Mouse (Mus musculus) heart, adult 2 months (tissue): ENCODE measurements at regions not wholly inside any gene's neighbourhood (a gene's known extent, or its start where the extent isn't known, plus 50 kb on each side); places are given as distances from the start of the nearest gene placed in this dataset.
A peak's percentile ranks its signal among the peaks of the same experiment; 100 is the strongest.

Experiments
- DNase-seq, 2 experiments: peaks; one replicate each; pipeline ENCODE4 v3.0.0; 2021
- H3K27ac ChIP-seq: fragments of 200-600 bp; 2 replicates; pipeline ENCODE4 v1.8.1; 2022
- H3K27me3 ChIP-seq: fragments of 200-500 bp; 2 replicates; pipeline ENCODE4 v1.6.1; 2012; ENCODE audit warnings: mild to moderate bottlenecking, low read length, inconsistent platforms, mixed read lengths; ENCODE audit not compliant: control insufficient read depth, insufficient read depth
- H3K36me3 ChIP-seq: fragments of 200-500 bp; 2 replicates; pipeline ENCODE4 v1.6.1; 2012; ENCODE audit warnings: low read length, inconsistent platforms; ENCODE audit not compliant: control insufficient read depth, insufficient read depth
- H3K4me1 ChIP-seq: fragments of 200-500 bp; 2 replicates; pipeline ENCODE4 v1.6.1; 2011; ENCODE audit warnings: low read length; ENCODE audit not compliant: control insufficient read depth, insufficient read depth
- H3K4me3 ChIP-seq: fragments of 200-600 bp; 2 replicates; pipeline ENCODE4 v1.8.1; 2022
- H3K79me2 ChIP-seq: fragments of 200-500 bp; replicated peaks from 2 replicates; pipeline ENCODE4 v1.6.1; 2012; ENCODE audit warnings: mild to moderate bottlenecking, inconsistent platforms, low read length, moderate library complexity, mixed read lengths; ENCODE audit not compliant: control insufficient read depth, insufficient read depth
- H3K9ac ChIP-seq: fragments of 200-500 bp; 2 replicates; pipeline ENCODE4 v1.6.1; 2012; ENCODE audit warnings: low read depth, mild to moderate bottlenecking, control low read depth, inconsistent platforms, low read length, mixed read lengths
- CTCF ChIP-seq: fragments of 200-600 bp; IDR thresholded peaks from 2 replicates; pipeline ENCODE4 v1.8.1; 2022; ENCODE audit warnings: antibody characterized with exemption, mild to moderate bottlenecking, moderate library complexity
- EP300 ChIP-seq: fragments of 200-500 bp; IDR thresholded peaks from 2 replicates; pipeline ENCODE4 v1.6.1; 2011; ENCODE audit warnings: low read depth, low read length, control low read depth; ENCODE audit not compliant: insufficient read depth
- POLR2A ChIP-seq: fragments of 200-500 bp; IDR thresholded peaks from 2 replicates; pipeline ENCODE4 v1.6.1; 2011; ENCODE audit warnings: mild to moderate bottlenecking, low read depth, low read length, control low read depth; ENCODE audit not compliant: insufficient read depth
- WGBS: fragments of 180-500 bp; shearing (Covaris S2); methylation state at CpG from one replicate; pipeline ENCODE4 v1.1.7; 2018; 5-methylcytosine and 5-hydroxymethylcytosine counted together
- intact Hi-C: fragments of 180-260 bp; cut with DNase I; formaldehyde crosslinking; loops from one replicate; pipeline ENCODE4 v1.15.1; 2025

- 28% methylated on average over 4 of the region's 4 CpGs for WGBS
Observed at GRCm38 (mm10) chr19:14180244-14180643, 266.9 kb downstream of the Olfr1505 start.

GRCm38 (mm10) chr19:14180956-14181355 lies 267.6 kb downstream of the Olfr1505 start:
- no peak for TF ChIP-seq POLR2A
- no peak for TF ChIP-seq EP300
- TF ChIP-seq CTCF, result no peak
- no peak overlapping the region for H3K4me3 ChIP-seq
- intact Hi-C loops, result no loop called here
- no peak for DNase-seq
- H3K27ac ChIP-seq, result no peak overlapping the region
- H3K27me3 ChIP-seq, result no peaks in the 10 kb centered on the region
- no peaks in the 10 kb centered on the region for H3K36me3 ChIP-seq
- WGBS, result 80% methylated on average over 3 of the region's 3 CpGs
- H3K79me2 ChIP-seq, result no peaks in the 10 kb centered on the region
- no peaks in the 10 kb centered on the region for H3K4me1 ChIP-seq
- no peak overlapping the region for H3K9ac ChIP-seq

More at GRCm38 (mm10) chr19:14180244-14180643, 266.9 kb downstream of the Olfr1505 start:
- peak; percentile 28 to 39 for DNase-seq
- H3K27me3 ChIP-seq, result no peaks in the 10 kb centered on the region
- H3K9ac ChIP-seq, result no peak overlapping the region
- H3K4me3 ChIP-seq, result no peak overlapping the region
- intact Hi-C loops, result no loop called here
- TF ChIP-seq POLR2A (no peak), EP300 (no peak), CTCF (no peak)
- no peaks in the 10 kb centered on the region for H3K4me1 ChIP-seq
- H3K27ac ChIP-seq, result no peak overlapping the region
- H3K79me2 ChIP-seq, result no peaks in the 10 kb centered on the region
- no peaks in the 10 kb centered on the region for H3K36me3 ChIP-seq

- no peaks in the 10 kb centered on the region for H3K36me3 ChIP-seq
- no peaks in the 10 kb centered on the region for H3K27me3 ChIP-seq
- no peaks in the 10 kb centered on the region for H3K4me1 ChIP-seq
- H3K79me2 ChIP-seq, result no peaks in the 10 kb centered on the region
- peak in 1 of 2 experiments; percentile 14 for DNase-seq
- 32% methylated on average over 6 of the region's 6 CpGs for WGBS
- no peak overlapping the region for H3K27ac ChIP-seq
- no peak overlapping the region for H3K4me3 ChIP-seq
- TF ChIP-seq POLR2A (no peak), CTCF (no peak), EP300 (no peak)
- intact Hi-C loops, result no loop called here
- no peak overlapping the region for H3K9ac ChIP-seq
Observed at GRCm38 (mm10) chr19:14181661-14182415, 268.5 kb downstream of the Olfr1505 start.

GRCm38 (mm10) chr19:14191820-14192219 lies 278.5 kb downstream of the Olfr1505 start:
- Histone ChIP-seq H3K9ac (no peak overlapping the region), H3K79me2 (no peaks in the 10 kb centered on the region), H3K4me1 (no peaks in the 10 kb centered on the region), H3K27me3 (no peaks in the 10 kb centered on the region), H3K36me3 (no peaks in the 10 kb centered on the region), H3K4me3 (no peak overlapping the region), H3K27ac (no peak overlapping the region)
- DNase-seq, result no peak
- intact Hi-C loops, result no loop called here
- no peak for TF ChIP-seq CTCF
- no peak for TF ChIP-seq EP300
- no peak for TF ChIP-seq POLR2A
- 88% methylated on average over 3 of the region's 3 CpGs for WGBS

GRCm38 (mm10) chr19:14197864-14198263 lies 284.5 kb downstream of the Olfr1505 start:
- H3K79me2 ChIP-seq, result no peaks in the 10 kb centered on the region
- no peak for TF ChIP-seq CTCF
- TF ChIP-seq EP300, result no peak
- no peak for TF ChIP-seq POLR2A
- H3K36me3 ChIP-seq, result no peaks in the 10 kb centered on the region
- no peak overlapping the region for H3K27ac ChIP-seq
- no peak for DNase-seq
- H3K9ac ChIP-seq, result no peak overlapping the region
- intact Hi-C loops, result no loop called here
- no peak overlapping the region for H3K4me3 ChIP-seq
- H3K27me3 ChIP-seq, result no peaks in the 10 kb centered on the region
- no peaks in the 10 kb centered on the region for H3K4me1 ChIP-seq
- 71% methylated on average over 3 of the region's 3 CpGs for WGBS

- no peak overlapping the region for H3K9ac ChIP-seq
- no peak for DNase-seq
- no peaks in the 10 kb centered on the region for H3K27me3 ChIP-seq
- H3K4me1 ChIP-seq, result peaks cover 1% of the 10 kb centered on the region; the same call in 1 of the 2 replicates
- H3K4me3 ChIP-seq, result no peak overlapping the region
- intact Hi-C loops, result no loop called here
- no peaks in the 10 kb centered on the region for H3K36me3 ChIP-seq
- 81% methylated on average over 4 of the region's 4 CpGs for WGBS
- TF ChIP-seq CTCF (no peak), POLR2A (no peak), EP300 (no peak)
- no peaks in the 10 kb centered on the region for H3K79me2 ChIP-seq
- H3K27ac ChIP-seq, result no peak overlapping the region
Observed at GRCm38 (mm10) chr19:14220507-14220909, 307.2 kb downstream of the Olfr1505 start.
